Mouse (Mus musculus) heart, embryonic 16.5 days (tissue): ENCODE results near the gene Ephb1. TPM values are rescaled to one million over a fixed set of nuclear protein-coding genes. Genes with fewer than 3 reads are reported as not detected.

Source experiments
- ATAC-seq: fragments of 200-750 bp; cut with Nextera tagmentation; replicated peaks from 2 replicates; pipeline ENCODE4 v1.8.0; 2017; ENCODE audit warnings: moderate number of reproducible peaks; ENCODE audit not compliant: insufficient read depth, low FRiP score; ENCODE audit errors: extremely low read depth
- H3K27ac ChIP-seq: fragments of 300-500 bp; sonication (generic); 2 replicates; pipeline ENCODE4 v1.5.1; 2014; ENCODE audit warnings: mild to moderate bottlenecking, low read length, control low read depth, moderate library complexity
- H3K27me3 ChIP-seq: fragments of 300-500 bp; sonication (generic); 2 replicates; pipeline ENCODE4 v1.6.1; 2014; ENCODE audit warnings: low read length, mixed read lengths; ENCODE audit not compliant: control insufficient read depth, insufficient read depth
- H3K36me3 ChIP-seq: fragments of 300-500 bp; sonication (generic); 2 replicates; pipeline ENCODE4 v1.6.1; 2014; ENCODE audit not compliant: control insufficient read depth, insufficient read depth
- H3K4me1 ChIP-seq: fragments of 300-500 bp; sonication (generic); 2 replicates; pipeline ENCODE4 v1.6.1; 2014; ENCODE audit warnings: low read length, mixed read lengths; ENCODE audit not compliant: control insufficient read depth, insufficient read depth
- H3K4me2 ChIP-seq: fragments of 300-500 bp; sonication (generic); 2 replicates; pipeline ENCODE4 v1.6.1; 2014; ENCODE audit warnings: low read depth, mild to moderate bottlenecking, control low read depth, low read length
- H3K4me3 ChIP-seq: fragments of 300-500 bp; sonication (generic); 2 replicates; pipeline ENCODE4 v1.5.1; 2014; ENCODE audit warnings: mild to moderate bottlenecking, control low read depth, low read length
- H3K9ac ChIP-seq: fragments of 300-500 bp; sonication (generic); 2 replicates; pipeline ENCODE4 v1.6.1; 2014; ENCODE audit warnings: low read length, control low read depth
- H3K9me3 ChIP-seq: fragments of 300-500 bp; sonication (generic); replicated peaks from 2 replicates; pipeline ENCODE4 v1.6.1; 2016; ENCODE audit warnings: low read length; ENCODE audit not compliant: control insufficient read depth
- WGBS: fragments of 180-500 bp; shearing (Covaris S2); extraction: QIAGEN DNeasy Blood & Tissue Kit; methylation state at CpG from one replicate; pipeline ENCODE4 v1.1.7; 2014; 5-methylcytosine and 5-hydroxymethylcytosine counted together
- polyA plus RNA-seq: library from polyadenylated mRNA; unstranded; fragments of >200 nt; fragmentation: Nextera tagmentation; extraction: Ambion mirVana; gene quantifications from 2 replicates; pipeline ENCODE4 v1.2.1, GENCODE M21; 2015

Gene Ephb1
- polyA plus RNA-seq, 1 experiment from 2014 or later, result 1.1 TPM

- 71% methylated on average over 10 of the region's 10 CpGs for WGBS
- no peak overlapping the region for H3K9ac ChIP-seq
- no peak overlapping the region for H3K4me2 ChIP-seq
- ATAC-seq, result no peak
- no peaks in the 10 kb centered on the region for H3K4me1 ChIP-seq
- no peaks in the 10 kb centered on the region for H3K9me3 ChIP-seq
- no peaks in the 10 kb centered on the region for H3K36me3 ChIP-seq
- no peak overlapping the region for H3K27ac ChIP-seq
- H3K27me3 ChIP-seq, result no peaks in the 10 kb centered on the region
- H3K4me3 ChIP-seq, result no peak overlapping the region
These were observed 239.2 kb downstream of the Ephb1 start for GRCm38 (mm10) chr9:102115326-102115725.

- WGBS, result 60% methylated on average over 3 of the region's 3 CpGs
- Histone ChIP-seq H3K9me3 (no peaks in the 10 kb centered on the region), H3K4me1 (no peaks in the 10 kb centered on the region), H3K27me3 (no peaks in the 10 kb centered on the region), H3K27ac (no peak overlapping the region), H3K4me2 (no peak overlapping the region), H3K4me3 (no peak overlapping the region), H3K9ac (no peak overlapping the region), H3K36me3 (no peaks in the 10 kb centered on the region)
- no peak for ATAC-seq
These were observed 243.0 kb downstream of the Ephb1 start for GRCm38 (mm10) chr9:102111471-102111870.

GRCm38 (mm10) chr9:102107978-102108377 is 246.5 kb downstream of the Ephb1 start:
- no peak for ATAC-seq
- no peaks in the 10 kb centered on the region for H3K4me1 ChIP-seq
- no peaks in the 10 kb centered on the region for H3K27me3 ChIP-seq
- H3K27ac ChIP-seq, result no peak overlapping the region
- H3K9ac ChIP-seq, result no peak overlapping the region
- no peaks in the 10 kb centered on the region for H3K9me3 ChIP-seq
- 55% methylated on average over 3 of the region's 3 CpGs for WGBS
- H3K4me3 ChIP-seq, result no peak overlapping the region
- no peaks in the 10 kb centered on the region for H3K36me3 ChIP-seq
- H3K4me2 ChIP-seq, result no peak overlapping the region

- no peaks in the 10 kb centered on the region for H3K4me1 ChIP-seq
- no peak overlapping the region for H3K4me3 ChIP-seq
- no peaks in the 10 kb centered on the region for H3K36me3 ChIP-seq
- H3K27ac ChIP-seq, result no peak overlapping the region
- H3K9ac ChIP-seq, result no peak overlapping the region
- no peaks in the 10 kb centered on the region for H3K27me3 ChIP-seq
- no peak overlapping the region for H3K4me2 ChIP-seq
- 53% methylated on average over 2 of the region's 2 CpGs for WGBS
- H3K9me3 ChIP-seq, result no peaks in the 10 kb centered on the region
- ATAC-seq, result no peak
These were observed 247.3 kb downstream of the Ephb1 start for GRCm38 (mm10) chr9:102107213-102107612.

GRCm38 (mm10) chr9:102096825-102097224 is 257.7 kb downstream of the Ephb1 start:
- WGBS, result 41% methylated on average over 7 of the region's 7 CpGs

GRCm38 (mm10) chr9:102088598-102088997 is 265.9 kb downstream of the Ephb1 start:
- 0 out of 2 replicates have a peak, but pooled peaks cover 2% of the 10 kb centered on the region for H3K27me3 ChIP-seq
- H3K4me3 ChIP-seq, result no peak overlapping the region
- H3K9me3 ChIP-seq, result no peaks in the 10 kb centered on the region
- H3K4me1 ChIP-seq, result no peaks in the 10 kb centered on the region
- no peak overlapping the region for H3K4me2 ChIP-seq
- no peak for ATAC-seq
- 72% methylated on average over 5 of the region's 5 CpGs for WGBS
- H3K27ac ChIP-seq, result no peak overlapping the region
- H3K36me3 ChIP-seq, result no peaks in the 10 kb centered on the region
- H3K9ac ChIP-seq, result no peak overlapping the region

More at GRCm38 (mm10) chr9:102096825-102097224, 257.7 kb downstream of the Ephb1 start:
- H3K4me1 ChIP-seq, result no peaks in the 10 kb centered on the region
- no peak overlapping the region for H3K4me2 ChIP-seq
- no peaks in the 10 kb centered on the region for H3K36me3 ChIP-seq
- 0 out of 2 replicates have a peak, but pooled peaks cover 2% of the 10 kb centered on the region for H3K27me3 ChIP-seq
- no peak overlapping the region for H3K4me3 ChIP-seq
- no peak overlapping the region for H3K9ac ChIP-seq
- H3K9me3 ChIP-seq, result no peaks in the 10 kb centered on the region
- no peak overlapping the region for H3K27ac ChIP-seq
- ATAC-seq, result no peak

- WGBS, result 74% methylated on average over 24 of the region's 24 CpGs
- no peaks in the 10 kb centered on the region for H3K4me1 ChIP-seq
- no peaks in the 10 kb centered on the region for H3K36me3 ChIP-seq
- no peak overlapping the region for H3K4me3 ChIP-seq
- ATAC-seq, result no peak
- no peak overlapping the region for H3K27ac ChIP-seq
- H3K27me3 ChIP-seq, result no peaks in the 10 kb centered on the region
- no peak overlapping the region for H3K4me2 ChIP-seq
- no peaks in the 10 kb centered on the region for H3K9me3 ChIP-seq
- H3K9ac ChIP-seq, result no peak overlapping the region
These were observed 268.3 kb downstream of the Ephb1 start for GRCm38 (mm10) chr9:102086053-102086706.

GRCm38 (mm10) chr9:102085477-102085876 is 269.0 kb downstream of the Ephb1 start:
- 86% methylated on average over 9 of the region's 9 CpGs for WGBS

GRCm38 (mm10) chr9:102080934-102081333 is 273.6 kb downstream of the Ephb1 start:
- no peak for ATAC-seq
- 37% methylated on average over 5 of the region's 5 CpGs for WGBS
- Histone ChIP-seq H3K9ac (no peak overlapping the region), H3K4me2 (no peak overlapping the region), H3K9me3 (no peaks in the 10 kb centered on the region), H3K27ac (no peak overlapping the region), H3K4me1 (no peaks in the 10 kb centered on the region), H3K4me3 (no peak overlapping the region), H3K36me3 (no peaks in the 10 kb centered on the region), H3K27me3 (no peaks in the 10 kb centered on the region)

More at GRCm38 (mm10) chr9:102085477-102085876, 269.0 kb downstream of the Ephb1 start:
- ATAC-seq, result no peak
- no peak overlapping the region for H3K4me3 ChIP-seq
- no peak overlapping the region for H3K9ac ChIP-seq
- no peaks in the 10 kb centered on the region for H3K4me1 ChIP-seq
- H3K36me3 ChIP-seq, result no peaks in the 10 kb centered on the region
- no peaks in the 10 kb centered on the region for H3K9me3 ChIP-seq
- no peaks in the 10 kb centered on the region for H3K27me3 ChIP-seq
- H3K4me2 ChIP-seq, result no peak overlapping the region
- no peak overlapping the region for H3K27ac ChIP-seq
